Mouse (Mus musculus) ovary, postnatal 10 days (tissue): ENCODE results near the gene Gm2030.
"Not testable (repeated sequence)": the region's sequence is repeated elsewhere in the genome, so short reads cannot be mapped to it uniquely, and the experiment has no call there.

Experiments used
- DNase-seq: peaks from one replicate; pipeline ENCODE4 v3.0.0; 2022; ENCODE audit warnings: low spot score

Gene Gm2030

DNA sequence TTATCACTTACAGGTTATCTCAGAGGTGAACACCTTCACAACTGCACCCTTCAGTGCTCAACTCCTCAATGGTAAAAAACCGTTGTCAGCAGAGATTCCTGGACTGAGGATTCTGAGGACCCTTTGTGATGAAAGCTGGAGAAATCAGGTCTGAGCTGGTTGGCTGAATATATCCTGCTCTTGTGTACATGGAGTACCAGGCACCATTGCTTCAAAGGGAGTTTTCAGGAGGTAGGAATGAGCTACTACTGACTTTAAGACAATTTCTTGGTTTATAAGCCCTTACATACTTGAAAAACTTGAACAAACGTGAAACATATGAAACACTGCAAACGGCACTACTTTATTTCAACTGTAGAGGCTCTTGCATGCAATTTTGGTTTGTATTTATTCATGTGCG is at the start of gene Gm2030:
Gm2030 (minus strand) TSS at position 101 of the 400 bp plus-strand sequence.
- not testable (repeated sequence) for DNase-seq
